Mouse (Mus musculus): ENCODE results near the gene Usp4.

- TF ChIP-seq CTCF (conservative IDR thresholded peaks at IDR 0.05; ENCODE audit: insufficient read depth, insufficient read length, low read depth, low read length): no peak
- no peak for TF ChIP-seq POLR2A (IDR thresholded peaks at IDR 0.05; ENCODE audit: low read depth, low read length)
Observed at GRCm38 (mm10) chr9:108409535-108409934, 61.9 kb downstream of the Usp4 start.

All from kidney, adult 2 months (tissue).